Mouse (Mus musculus): Measurements from ENCODE around the gene Ypel2. TPM values are rescaled to one million over a fixed set of nuclear protein-coding genes. Genes with fewer than 3 reads are reported as not detected.
A peak's percentile ranks its signal among the peaks of the same experiment; 100 is the strongest.

The Ypel2 gene
- total RNA-seq, 2 experiments from 2014 or later = 46.1 to 46.4 TPM

- DNase-seq (ENCODE audit: low spot score in 2 of 2) = no peak
Measured at GRCm38 (mm10) chr11:86936938-86937337, 56.6 kb downstream of the Ypel2 start.

DNA sequence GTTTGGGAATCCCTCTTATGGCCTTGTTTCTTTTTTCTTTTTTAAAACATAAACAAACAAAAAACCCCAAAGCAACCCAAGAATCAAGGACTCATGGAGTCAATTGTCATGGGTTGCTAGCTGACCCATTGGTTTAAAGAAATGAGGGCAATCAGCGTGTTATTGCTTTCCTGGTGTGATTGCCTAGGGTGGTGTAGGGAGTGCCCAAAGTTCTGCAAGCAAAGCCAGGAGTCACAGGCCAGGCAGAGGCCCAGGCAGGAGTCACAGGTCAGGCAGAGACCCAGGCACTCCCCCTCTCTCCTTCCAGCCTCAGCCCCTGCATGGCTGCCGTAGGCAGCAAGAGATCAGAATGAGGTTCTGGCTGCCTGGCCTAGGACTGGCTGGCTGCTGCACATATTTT, 58.6 kb downstream of the Ypel2 start:
- no peak for DNase-seq (ENCODE audit: low spot score in 2 of 2)

DNA sequence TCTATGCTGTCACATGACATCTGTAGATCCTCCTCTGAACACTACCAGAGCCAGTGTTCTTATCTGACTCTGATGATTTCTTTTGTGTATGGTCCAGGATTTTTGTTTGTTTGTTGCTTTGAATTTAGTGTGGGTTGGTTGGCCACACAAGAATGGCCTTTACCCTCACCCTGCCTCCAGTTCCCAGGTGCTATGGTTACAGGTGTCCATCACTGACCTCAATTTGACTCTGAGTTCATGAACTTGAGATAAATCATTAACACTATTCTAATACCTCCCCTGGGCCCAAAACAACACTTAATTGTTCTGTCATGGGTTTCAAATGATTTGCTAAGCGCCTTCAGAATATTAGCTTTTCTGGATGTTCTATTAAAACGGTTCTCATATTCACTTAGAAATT, 61.3 kb downstream of the Ypel2 start:
- no peak for DNase-seq (ENCODE audit: low spot score in 2 of 2)

DNA sequence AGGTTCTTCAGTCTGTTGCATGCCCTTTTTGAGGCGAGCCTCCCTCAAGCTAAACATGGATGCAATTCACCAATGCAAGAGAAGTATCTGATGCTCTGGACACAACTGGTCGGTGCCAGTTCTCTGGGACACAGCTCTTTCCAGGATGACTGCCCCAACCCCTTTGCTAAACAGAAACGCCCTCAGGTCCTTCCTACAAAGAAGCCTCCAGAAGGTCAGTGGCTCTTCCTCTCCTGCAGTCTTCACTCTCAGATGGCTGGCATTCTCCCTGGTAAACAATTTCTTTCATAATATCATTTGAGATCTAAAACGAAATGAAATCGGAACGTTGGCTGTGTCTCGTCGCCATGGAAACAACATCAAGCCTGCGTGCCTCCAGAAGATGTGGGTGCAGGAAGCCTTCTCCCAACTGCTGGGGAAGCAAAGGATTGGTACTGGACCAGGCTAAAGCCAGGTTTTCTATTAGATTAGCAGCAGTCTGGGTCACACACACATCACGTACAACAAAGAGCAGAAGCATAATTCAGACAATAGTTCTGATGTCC, 62.8 kb downstream of the Ypel2 start:
- peak; percentile 61 to 80 for DNase-seq (ENCODE audit: low spot score in 2 of 2)

DNA sequence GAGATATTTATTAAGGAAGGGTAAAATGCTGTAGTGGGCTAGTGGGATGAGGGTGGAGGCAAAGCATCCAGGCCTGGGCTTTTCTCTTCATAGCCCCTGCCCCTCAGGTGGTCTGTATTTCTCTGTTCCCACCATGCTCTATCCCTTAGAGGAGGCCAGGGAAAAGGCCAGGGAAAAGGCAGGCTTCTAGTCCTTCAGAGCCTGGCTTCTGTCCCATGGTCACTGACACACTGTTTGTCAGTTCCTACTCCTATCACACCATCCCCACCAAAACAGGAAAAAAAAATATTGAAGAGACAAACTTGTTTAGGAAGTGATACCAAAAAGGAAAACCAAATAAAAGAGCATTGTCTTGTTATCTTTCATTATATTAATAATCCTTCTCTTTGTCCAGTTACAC, 63.5 kb downstream of the Ypel2 start:
- no peak for DNase-seq (ENCODE audit: low spot score in 2 of 2)

GRCm38 (mm10) chr11:86929531-86929930, 64.0 kb downstream of the Ypel2 start:
- no peak for DNase-seq (ENCODE audit: low spot score in 2 of 2)

DNA sequence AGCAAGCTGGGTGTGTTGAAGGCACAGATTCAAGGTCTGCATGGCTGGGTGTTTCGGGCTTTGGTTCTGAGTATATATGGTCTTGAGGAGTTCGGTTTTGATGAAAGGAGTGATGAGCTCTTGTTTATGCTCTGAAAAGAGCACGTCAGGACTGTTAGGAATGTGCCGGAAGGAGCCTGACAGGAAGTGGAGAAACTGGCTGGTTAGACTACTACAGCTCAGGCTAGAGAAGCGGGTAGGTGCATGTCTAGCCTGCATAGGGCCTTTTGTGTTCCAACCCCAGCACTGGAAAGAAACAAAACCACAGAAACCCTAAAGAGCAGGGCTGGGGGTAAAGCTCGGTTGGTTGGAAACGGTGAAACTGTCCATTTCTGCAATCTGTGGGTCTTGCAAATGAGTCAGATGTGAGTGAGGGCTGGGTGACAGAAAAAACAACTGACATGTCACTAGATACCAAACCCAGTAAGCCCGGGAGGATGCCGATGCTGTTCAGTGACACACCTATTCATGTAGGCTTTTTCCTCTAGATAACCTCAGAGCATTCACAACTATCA, 68.3 kb downstream of the Ypel2 start:
- no peak for DNase-seq (ENCODE audit: low spot score in 2 of 2)

- DNase-seq (ENCODE audit: low spot score in 2 of 2) = no peak
Measured at GRCm38 (mm10) chr11:86924629-86925028, 68.9 kb downstream of the Ypel2 start.

GRCm38 (mm10) chr11:86923654-86924053, 69.9 kb downstream of the Ypel2 start:
- DNase-seq (ENCODE audit: low spot score in 2 of 2) = no peak

DNA sequence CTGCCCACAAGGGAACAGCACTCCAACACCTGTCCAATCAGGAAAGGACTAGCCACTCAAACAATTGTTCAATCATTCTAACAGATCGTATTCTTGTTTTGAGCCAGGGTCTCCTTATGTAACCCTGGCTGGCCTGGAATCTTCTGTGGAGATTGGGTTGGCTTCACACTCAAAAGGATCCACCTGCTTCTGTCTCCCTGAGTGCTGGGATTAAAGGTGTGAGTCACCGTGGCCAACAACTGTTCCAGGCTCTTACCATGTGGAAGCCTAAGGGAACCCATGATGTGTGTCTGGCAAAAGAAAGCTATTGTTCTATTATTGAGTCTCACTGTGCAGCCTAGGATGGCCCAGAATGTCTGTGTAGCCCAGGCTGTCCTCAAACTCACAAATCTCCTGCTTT, 71.5 kb downstream of the Ypel2 start:
- DNase-seq (ENCODE audit: low spot score in 2 of 2) = no peak

GRCm38 (mm10) chr11:86921335-86921734, 72.2 kb downstream of the Ypel2 start:
- no peak for DNase-seq (ENCODE audit: low spot score in 2 of 2)

DNA sequence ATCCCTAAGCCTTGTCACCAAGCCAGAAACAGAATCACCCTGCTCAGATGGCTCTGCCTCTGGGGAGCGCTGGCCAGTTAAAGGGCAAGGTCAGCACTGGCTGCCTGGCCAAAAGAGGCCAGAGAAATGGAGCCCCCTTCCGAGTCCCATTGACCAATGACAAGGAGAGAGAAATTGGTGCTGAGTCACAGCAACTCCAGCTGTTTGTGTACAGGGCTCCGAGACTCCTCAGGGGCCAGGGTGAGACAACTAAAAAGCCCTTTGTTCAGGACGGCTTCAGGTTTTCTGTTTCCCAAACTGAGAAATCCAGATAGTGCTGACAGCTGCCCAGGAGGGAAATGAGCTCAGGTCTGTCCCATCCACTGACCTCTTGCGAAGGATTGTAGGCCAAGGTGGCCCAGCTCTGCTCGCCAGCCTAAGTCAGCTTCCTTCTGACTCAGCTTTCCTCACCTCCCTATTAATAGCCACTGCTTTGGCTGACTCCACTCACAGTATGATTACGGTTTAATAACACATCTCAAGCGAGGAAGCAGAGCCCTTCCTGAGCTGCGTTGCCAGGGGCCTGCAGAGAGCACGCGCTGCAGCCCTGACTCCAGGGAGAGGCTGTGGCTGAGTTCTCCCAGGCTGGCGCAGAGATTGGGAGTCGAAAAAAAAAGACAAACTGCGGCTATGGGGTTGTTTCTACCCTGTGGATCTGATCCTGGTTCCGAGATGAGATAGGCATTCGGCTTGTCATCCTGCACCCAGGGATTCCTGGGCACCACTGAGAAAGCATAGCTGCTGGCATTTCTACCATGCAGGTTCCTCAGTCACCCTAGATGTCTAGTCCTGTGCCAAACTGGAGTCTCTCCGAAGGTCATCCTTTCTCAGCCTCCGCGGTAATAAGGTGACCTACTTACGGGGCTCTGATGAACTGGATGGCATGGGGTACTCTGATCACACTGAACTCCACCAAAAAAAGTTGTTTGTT, 73.1 kb downstream of the Ypel2 start:
- peak in 1 of 2 experiments; percentile 34 for DNase-seq (ENCODE audit: low spot score in 2 of 2)

DNA sequence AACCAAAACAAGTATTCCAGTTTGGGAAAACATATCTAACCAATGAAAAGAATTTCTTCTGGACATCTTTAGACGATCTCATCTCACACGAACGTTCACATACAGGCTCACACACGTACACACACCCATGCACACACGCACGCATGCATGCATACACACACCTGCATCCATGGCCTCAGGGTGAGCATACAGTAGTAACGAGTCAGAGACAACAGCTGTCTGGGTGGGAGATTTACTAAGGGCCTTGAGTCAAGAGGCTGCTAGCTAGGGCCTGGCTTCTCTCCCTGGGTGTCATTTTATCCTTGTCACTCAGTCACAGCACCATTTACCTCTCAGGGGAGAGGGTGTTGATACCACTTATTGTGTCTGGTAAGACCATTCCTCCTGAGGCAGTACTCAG, 74.0 kb downstream of the Ypel2 start:
- no peak for DNase-seq (ENCODE audit: low spot score in 2 of 2)

- no peak for DNase-seq (ENCODE audit: low spot score in 2 of 2)
Measured at GRCm38 (mm10) chr11:86917536-86917935, 76.0 kb downstream of the Ypel2 start.

GRCm38 (mm10) chr11:86916596-86917249, 76.8 kb downstream of the Ypel2 start:
- peak; percentile 22 to 36 for DNase-seq (ENCODE audit: low spot score in 2 of 2)

DNA sequence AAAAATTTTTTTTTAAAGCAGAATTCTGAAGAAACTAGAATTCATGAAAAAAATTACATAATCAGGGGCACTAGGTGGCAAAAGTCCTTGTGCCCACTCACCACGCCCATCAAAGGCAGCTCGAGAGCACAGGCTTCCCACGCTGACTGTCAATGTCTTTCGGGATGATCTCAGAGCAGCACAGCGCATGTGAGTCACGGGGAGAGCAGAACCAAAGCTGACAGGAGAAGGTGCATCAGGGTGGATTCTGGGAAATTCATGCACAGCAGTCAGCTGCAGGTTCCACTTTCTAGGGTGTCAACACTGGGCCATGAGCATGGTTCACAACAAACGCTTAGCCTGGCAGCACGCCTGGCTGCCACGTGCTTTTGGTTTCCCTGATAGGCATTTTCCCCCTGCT, 79.2 kb downstream of the Ypel2 start:
- DNase-seq (ENCODE audit: low spot score in 2 of 2) = peak; percentile 41 to 66

DNA sequence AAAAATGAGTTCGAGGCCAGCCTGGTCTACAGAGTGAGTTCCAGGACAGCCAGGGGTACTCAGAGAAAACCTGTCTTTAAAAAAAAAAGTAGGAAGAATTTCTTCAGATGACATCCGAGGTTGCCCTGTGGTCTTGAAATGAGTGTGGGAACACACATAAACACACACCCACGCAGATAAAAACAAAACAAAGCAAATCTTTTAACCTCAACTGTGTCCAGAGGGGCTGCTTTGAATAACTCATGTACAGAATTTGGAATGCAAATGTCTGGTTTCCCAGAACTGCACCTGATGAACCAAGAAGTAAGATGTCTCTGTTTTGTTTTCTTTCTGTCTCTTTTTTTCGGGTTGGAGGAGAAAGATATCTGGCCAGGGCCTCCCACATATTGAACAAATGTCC, 83.3 kb downstream of the Ypel2 start:
- DNase-seq (ENCODE audit: low spot score in 2 of 2) = no peak

GRCm38 (mm10) chr11:86909028-86909427, 84.5 kb downstream of the Ypel2 start:
- no peak for DNase-seq (ENCODE audit: low spot score in 2 of 2)

DNA sequence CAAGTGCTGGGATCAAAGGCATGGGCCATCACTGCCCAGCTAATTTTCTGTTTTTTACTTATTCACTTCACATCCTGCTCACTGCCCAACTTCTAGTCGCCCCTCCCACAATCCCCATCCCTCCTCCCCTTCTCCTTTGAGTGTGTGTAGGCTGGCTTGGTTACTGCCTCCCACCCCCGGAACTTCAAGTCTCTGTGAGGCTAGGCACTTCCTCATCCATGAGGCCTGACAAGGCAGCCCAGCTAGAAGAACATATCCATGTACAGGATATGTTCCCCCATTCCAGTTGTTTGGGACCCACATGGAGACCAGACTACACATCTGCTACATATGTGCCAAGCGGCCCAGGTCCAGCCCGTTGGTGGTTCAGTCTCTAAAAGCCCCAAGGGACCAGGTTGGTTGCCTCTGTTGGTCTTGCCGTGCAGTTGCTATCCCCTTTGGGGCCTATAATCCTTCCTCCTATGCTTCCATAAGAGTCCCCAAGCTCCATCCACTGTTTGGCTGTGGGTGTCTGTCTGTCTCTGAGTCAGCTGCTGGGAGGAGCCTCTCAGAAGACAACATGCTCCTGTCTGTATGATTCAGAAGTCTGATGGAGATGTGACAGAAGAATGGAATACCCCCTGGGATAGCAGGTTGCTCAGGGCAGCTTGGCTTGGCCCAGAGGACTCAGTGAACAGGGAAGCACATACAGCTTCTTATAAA, 85.5 kb downstream of the Ypel2 start:
- no peak for DNase-seq (ENCODE audit: low spot score in 2 of 2)

DNA sequence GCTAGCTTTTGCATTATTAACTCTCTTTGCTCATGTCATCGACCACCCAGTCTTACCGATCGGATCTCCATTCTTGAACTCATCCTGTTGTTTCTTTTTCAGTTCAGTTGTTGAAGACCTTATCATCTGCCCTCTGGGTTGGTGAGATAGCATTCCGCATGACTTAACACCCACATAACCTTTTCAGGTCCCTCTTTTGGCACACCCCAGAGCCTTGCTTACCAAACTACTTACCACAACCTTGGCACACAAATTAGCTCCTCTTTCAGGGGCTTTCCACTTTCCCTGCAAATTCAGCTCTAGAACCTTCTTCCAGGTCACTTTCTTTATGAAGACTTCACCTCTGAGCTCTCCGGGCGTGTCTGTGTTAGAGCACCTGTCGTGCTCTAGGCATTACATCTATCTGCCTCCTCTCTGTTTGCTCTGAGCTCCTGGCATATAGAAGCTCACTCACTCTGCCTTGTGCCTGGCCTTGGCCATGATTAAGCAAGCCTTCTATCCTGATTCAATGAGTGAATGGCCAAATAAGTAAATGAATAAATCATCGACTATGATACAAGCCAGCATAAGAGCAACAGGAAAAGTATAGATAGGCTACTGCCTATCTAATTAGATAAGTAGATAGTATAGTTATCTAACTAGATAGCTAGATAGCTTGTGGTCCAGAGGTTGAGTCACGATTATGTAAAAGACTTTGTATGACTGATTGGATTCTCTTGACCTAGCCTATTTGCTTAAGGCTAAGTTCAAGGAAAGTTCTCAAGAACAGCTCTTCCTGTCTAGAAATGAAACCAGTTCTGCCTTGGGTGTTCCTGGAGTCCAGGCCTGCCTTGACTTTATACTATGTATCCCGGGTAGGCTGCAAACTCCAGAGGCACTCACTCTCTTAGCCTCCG, 86.5 kb downstream of the Ypel2 start:
- DNase-seq (ENCODE audit: low spot score in 2 of 2) = no peak

All from left cerebral cortex, adult 18-20 months (tissue).